Mouse (Mus musculus): ENCODE results near the gene Psmc3. TPM values are rescaled to one million over a fixed set of nuclear protein-coding genes. Genes with fewer than 3 reads are reported as not detected.

Psmc3 gene
- polyA plus RNA-seq, 1 experiment from 2014 or later, result 315 TPM

DNA sequence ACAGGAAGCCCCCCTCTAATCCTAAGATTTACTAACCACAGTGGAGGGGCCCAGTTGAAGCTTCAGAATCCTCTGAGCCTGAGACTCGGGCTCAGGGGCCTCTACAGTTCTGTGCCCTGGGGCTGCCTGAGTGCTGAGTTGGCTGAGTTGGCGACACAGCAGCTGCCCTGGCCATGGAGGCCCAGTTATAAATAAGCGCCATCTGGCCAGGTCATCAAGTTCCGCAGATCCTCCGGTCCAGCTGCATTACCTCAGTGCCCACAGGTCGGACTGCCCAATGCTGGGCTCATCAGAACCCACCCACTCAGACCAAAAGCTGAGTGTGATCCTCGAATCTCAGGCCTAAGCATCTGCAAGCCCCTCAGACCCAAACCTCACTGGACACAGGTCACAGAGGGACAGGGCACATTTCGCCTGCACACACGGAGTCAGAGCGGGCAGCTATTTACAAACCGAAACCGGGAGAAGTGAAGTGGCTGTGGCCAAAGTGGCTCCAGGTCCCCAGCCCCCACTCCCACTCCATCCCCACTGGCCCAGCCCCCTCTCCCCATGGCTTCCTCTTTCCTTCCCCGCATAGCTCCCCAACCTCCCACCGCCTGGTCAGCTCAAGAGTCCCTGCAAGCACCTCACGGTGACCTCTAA lies 30.5 kb downstream of the Psmc3 start:
- H3K4me2 ChIP-seq, result no peak overlapping the region
- no peaks in the 10 kb centered on the region for H3K27me3 ChIP-seq
- ATAC-seq (replicated peaks; ENCODE audit: low FRiP score), result no peak
- WGBS, result 77% methylated on average over 15 of the region's 15 CpGs
- no peak overlapping the region for H3K27ac ChIP-seq
- no peak overlapping the region for H3K9ac ChIP-seq
- H3K9me3 ChIP-seq (replicated peaks), result no peaks in the 10 kb centered on the region
- no peak overlapping the region for H3K4me3 ChIP-seq (replicated peaks)
- H3K4me1 ChIP-seq, result peaks cover 5% of the 10 kb centered on the region
- no peaks in the 10 kb centered on the region for H3K36me3 ChIP-seq

DNA sequence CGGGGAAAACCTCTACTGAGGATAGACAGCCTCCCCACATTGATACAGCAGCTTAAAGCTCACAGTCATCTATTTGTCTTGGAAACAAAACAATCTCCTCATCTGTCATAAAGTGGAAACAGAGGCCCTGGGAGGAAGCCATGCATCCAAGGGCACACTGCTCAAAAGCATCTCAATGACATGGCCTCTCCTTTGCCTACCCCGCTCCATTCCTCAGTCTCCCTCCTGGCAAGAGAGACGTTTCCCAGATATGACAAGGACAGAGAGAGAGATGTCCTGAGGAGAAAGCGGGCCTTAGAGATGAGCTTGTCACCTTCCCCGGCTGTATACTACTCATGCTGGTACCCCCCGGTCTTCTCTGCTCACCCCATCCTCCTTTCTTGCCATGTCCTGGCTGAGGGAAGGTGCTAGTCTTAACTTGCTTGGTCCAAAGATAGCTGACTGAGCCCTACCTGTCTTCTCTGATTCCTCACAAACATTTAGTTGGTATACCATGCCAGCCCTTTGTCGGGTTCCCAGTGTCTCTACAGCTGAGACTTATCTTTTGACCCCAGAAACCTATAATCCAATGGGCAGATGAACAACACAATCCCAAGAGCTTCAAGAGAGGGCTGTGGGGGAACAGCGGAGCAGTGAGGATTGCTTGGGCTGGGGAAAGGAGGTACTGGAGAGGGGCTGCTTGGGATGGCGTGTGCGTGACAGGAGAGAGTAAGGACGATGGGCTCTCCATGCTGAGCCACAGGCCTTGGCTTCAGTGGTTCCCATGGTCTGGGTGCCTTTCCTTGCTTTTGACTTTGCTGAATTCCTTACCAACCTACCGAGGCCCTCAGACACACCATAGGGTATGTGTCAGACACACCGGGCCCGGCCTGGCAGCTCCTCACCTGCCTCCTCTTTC lies 31.9 kb downstream of the Psmc3 start:
- Histone ChIP-seq H3K27me3 (no peaks in the 10 kb centered on the region), H3K4me1 (peaks cover 5% of the 10 kb centered on the region; the same call in 1 of the 2 replicates), H3K36me3 (no peaks in the 10 kb centered on the region), H3K4me2 (no peak overlapping the region), H3K9ac (no peak overlapping the region), H3K27ac (no peak overlapping the region), H3K9me3 (replicated peaks) (no peaks in the 10 kb centered on the region), H3K4me3 (replicated peaks) (no peak overlapping the region)
- 91% methylated on average over 14 of the region's 14 CpGs for WGBS
- no peak for ATAC-seq (replicated peaks; ENCODE audit: low FRiP score)

DNA sequence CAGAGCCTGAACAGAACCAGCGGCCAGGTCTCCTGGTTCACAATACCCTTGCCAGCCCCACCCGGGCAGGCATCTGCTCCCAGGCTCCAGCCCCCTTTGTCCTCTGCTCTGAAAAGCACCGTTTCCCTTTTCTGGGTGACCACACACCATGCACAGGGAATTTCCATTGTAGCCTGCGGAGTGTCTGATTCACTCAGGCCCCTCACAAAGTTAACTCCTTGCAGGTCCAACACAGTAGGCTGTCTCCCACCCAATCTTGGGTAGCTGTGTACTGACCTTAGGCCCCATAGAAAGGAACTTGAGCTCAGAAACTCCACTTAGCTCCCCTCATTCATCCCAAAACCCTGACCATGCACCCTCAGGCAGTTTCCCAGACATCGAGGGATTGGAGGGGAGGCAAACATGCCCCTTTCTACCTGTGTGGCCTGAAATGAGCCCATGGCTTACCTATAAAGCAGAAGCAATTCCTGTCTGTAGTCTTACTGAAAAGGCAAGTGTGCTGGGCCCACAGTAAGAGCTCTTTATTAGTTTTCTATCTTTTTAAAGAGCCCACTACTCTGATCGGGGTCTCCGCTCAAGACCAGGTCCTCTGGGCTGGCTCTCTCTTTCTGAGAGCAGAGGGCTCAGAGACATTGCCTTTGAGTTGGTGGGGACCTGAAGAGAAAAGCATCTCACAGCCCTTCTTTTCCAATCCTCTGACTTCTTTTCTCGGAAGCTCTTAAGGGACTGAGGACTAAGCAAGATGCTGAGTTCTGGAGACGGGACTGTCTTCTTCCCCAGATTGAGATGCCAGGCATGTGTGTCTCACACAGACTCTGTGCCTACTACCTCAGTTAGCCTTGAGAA lies 32.8 kb downstream of the Psmc3 start:
- Histone ChIP-seq H3K9me3 (replicated peaks) (no peaks in the 10 kb centered on the region), H3K4me1 (peaks cover 5% of the 10 kb centered on the region; the same call in 1 of the 2 replicates), H3K4me3 (replicated peaks) (no peak overlapping the region), H3K36me3 (no peaks in the 10 kb centered on the region), H3K27me3 (no peaks in the 10 kb centered on the region), H3K9ac (no peak overlapping the region), H3K4me2 (no peak overlapping the region), H3K27ac (no peak overlapping the region)
- 73% methylated on average over 9 of the region's 9 CpGs for WGBS
- ATAC-seq (replicated peaks; ENCODE audit: low FRiP score), result no peak

GRCm38 (mm10) chr2:91087453-91087852 lies 33.6 kb downstream of the Psmc3 start:
- Histone ChIP-seq H3K4me3 (replicated peaks) (no peak overlapping the region), H3K4me1 (peaks cover 5% of the 10 kb centered on the region; the same call in 1 of the 2 replicates), H3K9ac (no peak overlapping the region), H3K27me3 (no peaks in the 10 kb centered on the region), H3K9me3 (replicated peaks) (no peaks in the 10 kb centered on the region), H3K27ac (no peak overlapping the region), H3K4me2 (no peak overlapping the region), H3K36me3 (no peaks in the 10 kb centered on the region)
- 86% methylated on average over 9 of the region's 9 CpGs for WGBS
- no peak for ATAC-seq (replicated peaks; ENCODE audit: low FRiP score)

GRCm38 (mm10) chr2:91088987-91089386 lies 35.2 kb downstream of the Psmc3 start:
- ATAC-seq (replicated peaks; ENCODE audit: low FRiP score), result no peak
- Histone ChIP-seq H3K36me3 (no peaks in the 10 kb centered on the region), H3K4me3 (replicated peaks) (no peak overlapping the region), H3K4me2 (no peak overlapping the region), H3K9me3 (replicated peaks) (no peaks in the 10 kb centered on the region), H3K4me1 (no peaks in the 10 kb centered on the region; the same call in 1 of the 2 replicates), H3K27ac (no peak overlapping the region), H3K9ac (no peak overlapping the region), H3K27me3 (no peaks in the 10 kb centered on the region)
- WGBS, result 83% methylated on average over 9 of the region's 9 CpGs

GRCm38 (mm10) chr2:91090208-91090607 lies 36.4 kb downstream of the Psmc3 start:
- Histone ChIP-seq H3K36me3 (no peaks in the 10 kb centered on the region), H3K27ac (no peak overlapping the region), H3K27me3 (no peaks in the 10 kb centered on the region), H3K4me2 (no peak overlapping the region), H3K9ac (no peak overlapping the region), H3K4me1 (no peaks in the 10 kb centered on the region), H3K9me3 (replicated peaks) (no peaks in the 10 kb centered on the region), H3K4me3 (replicated peaks) (no peak overlapping the region)
- 75% methylated on average over 6 of the region's 6 CpGs for WGBS
- no peak for ATAC-seq (replicated peaks; ENCODE audit: low FRiP score)

DNA sequence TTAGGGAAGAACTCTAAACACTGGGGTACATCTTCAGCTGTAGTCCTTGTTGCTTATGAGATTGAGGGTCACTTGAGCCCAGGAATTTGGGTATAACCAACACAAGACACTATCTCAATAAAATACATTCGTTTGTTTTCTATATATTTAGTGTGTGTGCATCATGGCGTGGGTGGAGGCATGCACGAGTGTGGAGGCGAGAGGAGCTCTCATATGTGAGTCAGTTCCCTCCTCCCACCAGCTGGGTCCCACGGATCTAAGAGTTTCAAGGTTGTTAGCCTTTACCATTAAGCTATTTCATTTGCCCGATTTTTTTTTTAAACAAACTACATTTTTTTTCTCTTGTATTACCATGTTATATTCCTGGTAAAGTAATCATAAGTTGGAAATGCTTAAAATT lies 37.0 kb downstream of the Psmc3 start:
- Histone ChIP-seq H3K4me2 (no peak overlapping the region), H3K27ac (no peak overlapping the region), H3K27me3 (no peaks in the 10 kb centered on the region), H3K4me1 (no peaks in the 10 kb centered on the region), H3K9me3 (replicated peaks) (no peaks in the 10 kb centered on the region), H3K9ac (no peak overlapping the region), H3K4me3 (replicated peaks) (no peak overlapping the region), H3K36me3 (no peaks in the 10 kb centered on the region)
- 73% methylated on average over 6 of the region's 6 CpGs for WGBS
- no peak for ATAC-seq (replicated peaks; ENCODE audit: low FRiP score)

DNA sequence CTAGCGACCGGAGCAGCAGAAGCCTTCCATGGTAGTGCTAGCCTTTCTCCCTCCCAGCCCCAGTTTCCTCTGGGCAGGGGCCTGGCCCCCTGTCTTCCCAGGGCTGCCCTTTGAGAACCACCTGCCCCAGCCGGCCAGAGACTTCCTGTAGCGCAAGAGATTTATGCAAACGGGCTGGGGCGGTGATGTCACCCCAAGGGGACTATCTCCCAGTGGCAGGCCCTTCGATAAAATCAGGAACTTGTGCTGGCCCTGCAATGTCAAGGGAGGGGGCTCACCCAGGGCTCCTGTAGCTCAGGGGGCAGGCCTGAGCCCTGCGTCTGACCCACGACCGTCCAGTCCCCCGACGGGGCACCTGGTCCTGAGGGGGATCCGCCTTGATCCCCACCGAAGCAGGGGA lies 42.7 kb downstream of the Psmc3 start:
- H3K27me3 ChIP-seq, result no peaks in the 10 kb centered on the region
- no peaks in the 10 kb centered on the region for H3K9me3 ChIP-seq (replicated peaks)
- no peak overlapping the region for H3K9ac ChIP-seq
- H3K4me1 ChIP-seq, result 0 out of 2 replicates have a peak, but pooled peaks cover 3% of the 10 kb centered on the region
- no peak overlapping the region for H3K4me3 ChIP-seq (replicated peaks)
- 65% methylated on average over 14 of the region's 14 CpGs for WGBS
- no peaks in the 10 kb centered on the region for H3K36me3 ChIP-seq
- H3K27ac ChIP-seq, result no peak overlapping the region
- H3K4me2 ChIP-seq, result no peak overlapping the region
- ATAC-seq (replicated peaks; ENCODE audit: low FRiP score), result no peak

GRCm38 (mm10) chr2:91097015-91097414 lies 43.2 kb downstream of the Psmc3 start:
- no peak overlapping the region for H3K27ac ChIP-seq
- ATAC-seq (replicated peaks; ENCODE audit: low FRiP score), result no peak
- no peak overlapping the region for H3K4me3 ChIP-seq (replicated peaks)
- 62% methylated on average over 10 of the region's 10 CpGs for WGBS
- H3K9me3 ChIP-seq (replicated peaks), result no peaks in the 10 kb centered on the region
- H3K36me3 ChIP-seq, result no peaks in the 10 kb centered on the region
- H3K9ac ChIP-seq, result no peak overlapping the region
- H3K4me1 ChIP-seq, result 0 out of 2 replicates have a peak, but pooled peaks cover 3% of the 10 kb centered on the region
- H3K27me3 ChIP-seq, result no peaks in the 10 kb centered on the region
- no peak overlapping the region for H3K4me2 ChIP-seq

DNA sequence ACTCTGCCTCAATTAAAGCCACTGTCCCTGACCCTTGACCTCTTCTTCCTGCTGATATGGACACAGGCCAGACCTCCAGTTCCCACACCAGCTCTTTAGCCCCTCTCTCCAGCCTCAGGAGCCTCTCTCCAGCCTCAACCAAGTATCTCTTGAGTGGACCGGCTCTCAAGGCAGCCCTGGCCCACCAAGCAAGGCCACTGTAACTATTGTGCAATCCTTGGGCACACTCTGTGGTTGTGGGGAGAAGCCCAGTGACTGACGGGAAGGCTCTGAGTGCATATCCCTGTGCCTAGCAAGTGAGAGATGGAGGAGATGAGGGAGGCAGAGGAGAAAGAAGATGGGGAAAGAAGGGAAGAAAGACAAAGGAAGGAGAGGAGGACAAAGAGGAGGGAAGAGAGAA lies 44.3 kb downstream of the Psmc3 start:
- no peak overlapping the region for H3K4me3 ChIP-seq (replicated peaks)
- no peaks in the 10 kb centered on the region for H3K9me3 ChIP-seq (replicated peaks)
- H3K9ac ChIP-seq, result no peak overlapping the region
- no peak overlapping the region for H3K27ac ChIP-seq
- ATAC-seq (replicated peaks; ENCODE audit: low FRiP score), result no peak
- 0 out of 2 replicates have a peak, but pooled peaks cover 3% of the 10 kb centered on the region for H3K4me1 ChIP-seq
- H3K4me2 ChIP-seq, result no peak overlapping the region
- 0 out of 2 replicates have a peak, but pooled peaks cover 2% of the 10 kb centered on the region for H3K27me3 ChIP-seq
- H3K36me3 ChIP-seq, result no peaks in the 10 kb centered on the region
- 85% methylated on average over 2 of the region's 2 CpGs for WGBS

- H3K4me3 ChIP-seq (replicated peaks), result no peak overlapping the region
- H3K9ac ChIP-seq, result no peak overlapping the region
- H3K27ac ChIP-seq, result no peak overlapping the region
- 0 out of 2 replicates have a peak, but pooled peaks cover 2% of the 10 kb centered on the region for H3K27me3 ChIP-seq
- WGBS, result 6% methylated on average over 7 of the region's 7 CpGs
- H3K4me1 ChIP-seq, result 0 out of 2 replicates have a peak, but pooled peaks cover 3% of the 10 kb centered on the region
- no peaks in the 10 kb centered on the region for H3K36me3 ChIP-seq
- H3K9me3 ChIP-seq (replicated peaks), result no peaks in the 10 kb centered on the region
- 0 out of 2 replicates have a peak overlapping the region, but pooled peaks have one; percentile 12 for H3K4me2 ChIP-seq
- peak; percentile 87 for ATAC-seq (replicated peaks; ENCODE audit: low FRiP score)
These were observed 47.4 kb downstream of the Psmc3 start for GRCm38 (mm10) chr2:91101124-91101740.
